Mouse (Mus musculus) kidney, embryonic 15.5 days (tissue): ENCODE results near the gene Tox2. TPM values are rescaled to one million over a fixed set of nuclear protein-coding genes. Genes with fewer than 3 reads are reported as not detected.

ENCODE experiments used
- ATAC-seq: fragments of 200-750 bp; cut with Nextera tagmentation; replicated peaks from 2 replicates; pipeline ENCODE4 v1.8.0; 2017; ENCODE audit warnings: moderate TSS enrichment; ENCODE audit not compliant: low FRiP score
- H3K27ac ChIP-seq: fragments of 300-500 bp; sonication (generic); 2 replicates; pipeline ENCODE4 v1.5.1; 2015; ENCODE audit warnings: mild to moderate bottlenecking, inconsistent platforms
- H3K27me3 ChIP-seq: fragments of 300-500 bp; sonication (generic); 2 replicates; pipeline ENCODE4 v1.6.1; 2015; ENCODE audit warnings: inconsistent platforms
- H3K36me3 ChIP-seq: fragments of 300-500 bp; sonication (generic); 2 replicates; pipeline ENCODE4 v1.6.1; 2015; ENCODE audit warnings: inconsistent platforms
- H3K4me1 ChIP-seq: fragments of 300-500 bp; sonication (generic); 2 replicates; pipeline ENCODE4 v1.6.1; 2015; ENCODE audit warnings: inconsistent platforms
- H3K4me2 ChIP-seq: fragments of 300-500 bp; sonication (generic); 2 replicates; pipeline ENCODE4 v1.6.1; 2015; ENCODE audit warnings: moderate library complexity, mild to moderate bottlenecking, inconsistent platforms
- H3K4me3 ChIP-seq: fragments of 300-500 bp; sonication (generic); replicated peaks from 2 replicates; pipeline ENCODE4 v1.5.1; 2015; ENCODE audit warnings: mild to moderate bottlenecking, inconsistent platforms
- H3K9ac ChIP-seq: fragments of 300-500 bp; sonication (generic); 2 replicates; pipeline ENCODE4 v1.6.1; 2015; ENCODE audit warnings: mild to moderate bottlenecking, inconsistent platforms
- H3K9me3 ChIP-seq: fragments of 300-500 bp; sonication (generic); replicated peaks from 2 replicates; pipeline ENCODE4 v1.6.1; 2016; ENCODE audit warnings: inconsistent platforms
- WGBS: fragments of 180-500 bp; shearing (Covaris S2); methylation state at CpG from one replicate; pipeline ENCODE4 v1.1.7; 2015; ENCODE audit warnings: mixed read lengths; 5-methylcytosine and 5-hydroxymethylcytosine counted together
- polyA plus RNA-seq: library from polyadenylated mRNA; unstranded; fragments of >200 nt; fragmentation: Nextera tagmentation; extraction: Ambion mirVana; gene quantifications from 2 replicates; pipeline ENCODE4 v1.2.1, GENCODE M21; 2015

The Tox2 gene
- polyA plus RNA-seq = 1.7 and 2.7 TPM in 2 replicates

GRCm38 (mm10) chr2:163202884-163203634, at the start of gene Tox2:
Gene Tox2, plus strand, starts transcription at chr2:163203125.
- Histone ChIP-seq H3K36me3 (no peaks in the 10 kb centered on the region), H3K27me3 (peaks cover 82% of the 10 kb centered on the region), H3K4me2 (peak within 1 kb of the TSS; percentile 89), H3K4me3 (peak within 1 kb of the TSS; percentile 52), H3K9me3 (0 out of 2 replicates have a peak, but pooled peaks cover 6% of the 10 kb centered on the region), H3K9ac (no peak within 1 kb of the TSS), H3K4me1 (peaks cover 34% of the 10 kb centered on the region), H3K27ac (no peak within 1 kb of the TSS)
- WGBS = under 1% methylated on average over 79 of the region's 79 CpGs
- ATAC-seq = peak; percentile 83

GRCm38 (mm10) chr2:163154673-163155072, 48.3 kb upstream of the Tox2 start:
- no peak for ATAC-seq

GRCm38 (mm10) chr2:163158979-163159378, 43.9 kb upstream of the Tox2 start:
- no peak overlapping the region for H3K9ac ChIP-seq
- H3K36me3 ChIP-seq = no peaks in the 10 kb centered on the region
- H3K27me3 ChIP-seq = no peaks in the 10 kb centered on the region
- no peak for ATAC-seq
- no peak overlapping the region for H3K4me2 ChIP-seq
- no peaks in the 10 kb centered on the region for H3K4me1 ChIP-seq
- H3K4me3 ChIP-seq = no peak overlapping the region
- no peaks in the 10 kb centered on the region for H3K9me3 ChIP-seq
- 89% methylated on average over 9 of the region's 9 CpGs for WGBS
- no peak overlapping the region for H3K27ac ChIP-seq

More at GRCm38 (mm10) chr2:163154673-163155072, 48.3 kb upstream of the Tox2 start:
- Histone ChIP-seq H3K27ac (no peak overlapping the region), H3K4me2 (no peak overlapping the region), H3K27me3 (0 out of 2 replicates have a peak, but pooled peaks cover 7% of the 10 kb centered on the region), H3K36me3 (no peaks in the 10 kb centered on the region), H3K9me3 (no peaks in the 10 kb centered on the region), H3K4me1 (no peaks in the 10 kb centered on the region), H3K4me3 (no peak overlapping the region), H3K9ac (no peak overlapping the region)
- WGBS = 82% methylated on average over 8 of the region's 8 CpGs

GRCm38 (mm10) chr2:163164461-163164990, 38.4 kb upstream of the Tox2 start:
- Histone ChIP-seq H3K9me3 (no peaks in the 10 kb centered on the region), H3K4me3 (no peak overlapping the region), H3K27me3 (no peaks in the 10 kb centered on the region), H3K4me1 (0 out of 2 replicates have a peak, but pooled peaks cover 8% of the 10 kb centered on the region), H3K9ac (no peak overlapping the region), H3K27ac (no peak overlapping the region), H3K36me3 (no peaks in the 10 kb centered on the region), H3K4me2 (no peak overlapping the region)
- WGBS = 75% methylated on average over 10 of the region's 10 CpGs
- no peak for ATAC-seq

- ATAC-seq = 0 out of 2 replicates have a peak, but pooled peaks have one; percentile 18
- Histone ChIP-seq H3K4me3 (no peak overlapping the region), H3K9ac (no peak overlapping the region), H3K9me3 (no peaks in the 10 kb centered on the region), H3K27ac (no peak overlapping the region), H3K36me3 (no peaks in the 10 kb centered on the region), H3K4me1 (0 out of 2 replicates have a peak, but pooled peaks cover 8% of the 10 kb centered on the region), H3K4me2 (no peak overlapping the region; the same call in 1 of the 2 replicates), H3K27me3 (no peaks in the 10 kb centered on the region)
- WGBS = 30% methylated on average over 13 of the region's 13 CpGs
Measured at GRCm38 (mm10) chr2:163166067-163166805, 36.7 kb upstream of the Tox2 start.

- no peak overlapping the region for H3K4me2 ChIP-seq
- no peak overlapping the region for H3K27ac ChIP-seq
- no peaks in the 10 kb centered on the region for H3K9me3 ChIP-seq
- 88% methylated on average over 11 of the region's 11 CpGs for WGBS
- H3K4me1 ChIP-seq = no peaks in the 10 kb centered on the region
- ATAC-seq = no peak
- no peaks in the 10 kb centered on the region for H3K36me3 ChIP-seq
- no peak overlapping the region for H3K4me3 ChIP-seq
- H3K27me3 ChIP-seq = 0 out of 2 replicates have a peak, but pooled peaks cover 6% of the 10 kb centered on the region
- H3K9ac ChIP-seq = no peak overlapping the region
Measured at GRCm38 (mm10) chr2:163171891-163172290, 31.0 kb upstream of the Tox2 start.

GRCm38 (mm10) chr2:163174066-163174465, 28.9 kb upstream of the Tox2 start:
- ATAC-seq = no peak
- Histone ChIP-seq H3K36me3 (no peaks in the 10 kb centered on the region), H3K4me1 (0 out of 2 replicates have a peak, but pooled peaks cover 6% of the 10 kb centered on the region), H3K9ac (no peak overlapping the region), H3K9me3 (no peaks in the 10 kb centered on the region), H3K27me3 (0 out of 2 replicates have a peak, but pooled peaks cover 10% of the 10 kb centered on the region), H3K4me3 (no peak overlapping the region), H3K27ac (no peak overlapping the region), H3K4me2 (no peak overlapping the region)
- 68% methylated on average over 7 of the region's 7 CpGs for WGBS

- 93% methylated on average over 7 of the region's 8 CpGs for WGBS
- no peak for ATAC-seq
Measured at GRCm38 (mm10) chr2:163175831-163176230, 27.1 kb upstream of the Tox2 start.

GRCm38 (mm10) chr2:163176502-163176901, 26.4 kb upstream of the Tox2 start:
- no peak overlapping the region for H3K4me2 ChIP-seq
- H3K27ac ChIP-seq = no peak overlapping the region
- 48% methylated on average over 7 of the region's 7 CpGs for WGBS
- H3K27me3 ChIP-seq = 0 out of 2 replicates have a peak, but pooled peaks cover 12% of the 10 kb centered on the region
- H3K4me1 ChIP-seq = 0 out of 2 replicates have a peak, but pooled peaks cover 6% of the 10 kb centered on the region
- H3K36me3 ChIP-seq = no peaks in the 10 kb centered on the region
- no peaks in the 10 kb centered on the region for H3K9me3 ChIP-seq
- H3K4me3 ChIP-seq = no peak overlapping the region
- no peak overlapping the region for H3K9ac ChIP-seq
- no peak for ATAC-seq

More at GRCm38 (mm10) chr2:163175831-163176230, 27.1 kb upstream of the Tox2 start:
- Histone ChIP-seq H3K27ac (no peak overlapping the region), H3K4me1 (0 out of 2 replicates have a peak, but pooled peaks cover 6% of the 10 kb centered on the region), H3K9ac (no peak overlapping the region), H3K4me2 (no peak overlapping the region), H3K9me3 (no peaks in the 10 kb centered on the region), H3K36me3 (no peaks in the 10 kb centered on the region), H3K4me3 (no peak overlapping the region), H3K27me3 (0 out of 2 replicates have a peak, but pooled peaks cover 10% of the 10 kb centered on the region)

GRCm38 (mm10) chr2:163187552-163187951, 15.4 kb upstream of the Tox2 start:
- Histone ChIP-seq H3K27me3 (peaks cover 13% of the 10 kb centered on the region; the same call in 1 of the 2 replicates), H3K4me2 (no peak overlapping the region), H3K9ac (no peak overlapping the region), H3K27ac (no peak overlapping the region), H3K4me3 (no peak overlapping the region), H3K4me1 (peaks cover 10% of the 10 kb centered on the region; the same call in 1 of the 2 replicates), H3K36me3 (no peaks in the 10 kb centered on the region), H3K9me3 (no peaks in the 10 kb centered on the region)
- no peak for ATAC-seq
- 56% methylated on average over 11 of the region's 11 CpGs for WGBS

- Histone ChIP-seq H3K27me3 (0 out of 2 replicates have a peak, but pooled peaks cover 9% of the 10 kb centered on the region), H3K4me3 (no peak overlapping the region), H3K9ac (no peak overlapping the region), H3K36me3 (no peaks in the 10 kb centered on the region), H3K4me1 (peaks cover 17% of the 10 kb centered on the region; the same call in 1 of the 2 replicates), H3K27ac (no peak overlapping the region), H3K9me3 (no peaks in the 10 kb centered on the region), H3K4me2 (no peak overlapping the region)
- WGBS = 25% methylated on average over 5 of the region's 5 CpGs
- no peak for ATAC-seq
Measured at GRCm38 (mm10) chr2:163189596-163189995, 13.3 kb upstream of the Tox2 start.
